Mouse (Mus musculus): ENCODE measurements around the gene Grk4.
"Not testable (repeated sequence)": the region's sequence is repeated elsewhere in the genome, so short reads cannot be mapped to it uniquely, and the experiment has no call there.

Gene Grk4

GRCm38 (mm10) chr5:34695521-34695920 is 35.3 kb downstream of the Grk4 start:
- in situ Hi-C loops (cut with MboI, MseI), result no loop called here

DNA sequence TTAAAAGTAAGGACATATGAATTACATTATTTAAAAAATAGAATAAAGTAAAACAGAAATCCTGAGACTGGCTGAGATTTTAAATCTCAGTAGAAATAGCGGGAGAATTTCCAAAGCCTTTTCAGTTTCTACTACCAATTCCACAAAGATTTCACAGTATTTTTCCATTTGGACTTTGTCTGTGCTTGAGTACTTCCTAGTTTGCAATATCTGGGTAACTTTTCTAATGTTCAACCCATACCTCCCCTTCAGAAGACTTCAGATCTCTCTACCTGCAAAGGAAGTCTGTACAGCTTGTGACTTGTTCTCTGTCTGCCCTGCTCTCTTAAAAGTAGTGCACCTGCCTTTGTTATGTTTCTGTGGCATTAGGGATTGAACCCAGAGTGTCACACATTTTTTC is 48.3 kb downstream of the Grk4 start:
- in situ Hi-C loops (cut with MboI, MseI), result no loop called here

DNA sequence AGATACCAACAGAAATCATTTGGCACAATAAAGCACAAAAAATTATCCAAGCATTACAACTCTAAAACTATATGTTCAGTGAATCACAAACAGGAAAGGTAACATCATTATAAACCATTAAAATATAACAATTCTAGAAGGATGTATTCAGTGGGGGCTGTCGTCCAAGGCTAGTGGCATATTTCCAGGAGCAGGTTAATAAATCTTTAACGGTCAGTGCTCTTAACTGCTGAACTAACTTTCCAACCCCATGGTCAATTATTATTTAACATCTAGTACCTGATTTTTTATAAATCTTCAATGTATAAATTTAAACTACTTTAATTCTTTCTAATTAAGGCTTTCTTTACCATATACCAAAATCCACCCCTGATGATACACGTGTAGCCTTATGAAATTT is 54.2 kb downstream of the Grk4 start:
- in situ Hi-C loops (cut with MboI, MseI), result not testable (repeated sequence)

- in situ Hi-C loops (cut with MboI, MseI), result loop anchor here (5.0 kb wide), 1 partner anchor 67 kb away; no protein-coding TSS in a partner anchor
Measured at GRCm38 (mm10) chr5:34714816-34715215, 54.6 kb downstream of the Grk4 start.

DNA sequence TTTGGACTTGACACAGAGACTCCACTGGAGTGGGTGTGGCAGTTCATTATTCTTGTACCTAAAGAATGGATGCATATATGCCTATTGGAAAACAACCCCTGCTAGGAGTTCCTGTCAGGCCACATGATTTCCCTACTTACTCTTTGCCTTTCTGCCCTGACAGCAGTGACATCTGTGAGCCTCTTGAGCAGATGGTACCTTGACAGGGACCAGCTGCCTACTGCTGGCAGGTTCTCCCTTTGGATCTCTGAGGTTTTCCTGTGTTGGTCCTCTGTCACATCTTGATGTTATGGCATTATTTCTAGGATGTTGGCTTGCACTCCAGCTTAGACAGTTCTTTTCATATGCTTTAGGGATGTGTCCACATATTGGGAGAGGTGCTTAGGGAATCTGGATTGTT is 69.0 kb downstream of the Grk4 start:
- in situ Hi-C loops (cut with MboI, MseI), result loop anchor here (25.0 kb wide), 1 partner anchor 1192 kb away; no protein-coding TSS in a partner anchor

DNA sequence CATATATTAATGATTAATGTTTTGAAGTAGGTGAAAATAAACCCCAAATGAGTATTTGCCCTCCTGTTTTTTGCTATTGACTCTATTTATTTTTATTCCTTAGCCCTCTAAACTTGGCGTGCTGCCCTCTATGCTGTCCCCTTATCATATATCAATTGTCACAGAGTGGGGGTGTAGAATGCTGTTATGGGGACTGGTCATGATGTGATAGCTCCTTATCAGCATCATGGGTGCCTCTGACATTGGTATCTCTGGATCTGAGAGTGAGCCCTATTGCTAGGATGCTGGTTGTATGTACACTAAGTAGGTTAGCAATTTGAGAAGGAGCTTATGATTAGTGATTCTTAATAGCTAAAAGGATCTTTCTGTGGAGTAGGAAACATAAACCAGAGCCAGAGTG is 70.1 kb downstream of the Grk4 start:
- in situ Hi-C loops (cut with MboI, MseI), result loop anchor here (25.0 kb wide), 1 partner anchor 1193 kb away; no protein-coding TSS in a partner anchor

DNA sequence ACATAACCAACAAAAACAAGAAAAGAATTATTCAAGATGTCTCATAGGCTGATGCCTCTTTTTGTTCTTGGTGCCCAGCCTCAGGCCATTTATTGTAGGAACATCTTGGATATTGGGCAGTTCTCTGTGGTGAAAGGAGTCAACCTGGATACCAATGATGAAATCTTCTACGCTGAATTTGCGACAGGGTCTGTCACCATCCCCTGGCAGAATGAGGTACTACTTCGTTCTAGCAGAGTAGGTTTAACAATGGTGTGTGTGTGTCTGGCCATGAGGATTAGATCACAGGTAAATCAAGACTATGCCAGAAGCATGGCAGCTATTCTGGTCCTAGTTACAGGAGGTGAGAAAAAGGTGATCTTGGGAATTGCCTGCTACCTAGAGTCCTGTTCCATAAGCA is 91.3 kb downstream of the Grk4 start:
- in situ Hi-C loops (cut with MboI, MseI), result no loop called here

DNA sequence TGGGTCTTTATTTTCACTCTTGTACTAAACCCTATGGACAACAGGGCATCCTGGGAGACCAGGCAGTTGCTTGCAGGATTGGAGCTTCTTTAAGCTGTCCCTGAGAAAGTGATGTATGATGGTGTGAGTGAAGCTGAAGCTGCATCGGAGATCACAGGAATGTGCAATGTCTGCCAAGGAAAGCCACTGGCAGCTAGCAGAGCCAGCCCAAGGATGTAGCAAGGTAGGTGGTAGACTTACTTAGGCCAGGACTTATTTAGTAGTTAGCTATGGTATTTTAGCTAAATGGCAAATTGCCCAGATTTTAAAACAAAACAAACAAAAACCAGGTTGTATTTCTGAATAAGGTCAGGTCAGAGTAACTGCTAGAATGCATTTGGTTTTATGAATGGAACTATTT is 98.6 kb downstream of the Grk4 start:
- in situ Hi-C loops (cut with MboI, MseI), result no loop called here

DNA sequence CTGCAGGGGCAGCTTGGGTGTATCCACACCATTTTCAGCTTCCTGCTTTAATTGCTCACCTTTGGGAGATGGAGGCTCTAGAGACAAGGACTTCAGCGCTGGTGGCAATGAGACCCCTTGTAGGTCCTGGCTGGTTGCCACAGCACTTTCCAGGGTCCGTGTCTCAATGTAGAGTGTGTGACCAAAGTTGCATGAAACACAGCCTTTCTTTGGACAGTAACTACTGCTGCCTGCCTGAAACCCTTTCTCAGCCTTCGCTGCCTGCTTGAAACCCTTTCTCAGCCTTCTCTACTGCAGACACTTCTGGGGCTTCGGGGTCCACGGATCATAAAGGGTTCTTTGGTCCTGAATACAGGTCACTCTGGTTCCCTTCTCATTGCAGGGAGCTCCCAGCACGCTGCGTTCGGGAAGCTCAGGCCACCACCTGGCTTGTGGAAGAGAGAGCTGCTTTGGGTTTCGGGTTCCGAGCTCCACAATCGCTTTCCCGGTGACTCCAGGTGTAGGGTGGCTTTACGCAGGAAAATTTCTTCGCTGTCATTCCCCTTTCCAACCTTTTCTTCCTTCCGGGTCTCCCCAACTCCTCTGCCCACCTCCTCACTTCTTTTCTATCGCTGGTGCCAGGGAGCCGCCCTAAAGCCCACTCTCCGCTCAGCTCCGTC is 100.8 kb downstream of the Grk4 start:
- in situ Hi-C loops (cut with MboI, MseI), result loop anchor here (5.0 kb wide), 1 partner anchor 239 kb away; no protein-coding TSS in a partner anchor

DNA sequence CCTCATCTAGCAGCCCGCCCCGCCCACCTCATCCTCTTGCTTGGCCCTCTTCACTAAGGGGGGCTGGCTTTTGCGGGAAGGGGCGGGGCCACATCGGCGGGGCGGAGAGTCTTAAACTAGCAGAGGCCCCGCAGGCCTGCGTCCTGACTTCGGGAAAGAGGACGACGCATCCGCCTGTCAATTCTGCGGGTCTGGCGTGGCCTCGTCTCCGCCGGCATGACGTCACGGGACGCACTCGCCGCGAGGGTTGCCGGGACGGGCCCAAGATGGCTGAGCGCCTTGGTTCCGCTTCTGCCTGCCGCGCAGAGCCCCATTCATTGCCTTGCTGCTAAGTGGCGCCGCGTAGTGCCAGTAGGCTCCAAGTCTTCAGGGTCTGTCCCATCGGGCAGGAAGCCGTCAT is 101.3 kb downstream of the Grk4 start, which contains the start of gene Htt:
Gene Htt (plus strand): TSS at position 232 of the 400 bp plus-strand sequence.
- in situ Hi-C loops (cut with MboI, MseI), result loop anchor here (5.0 kb wide), 1 partner anchor 239 kb away; no protein-coding TSS in a partner anchor

GRCm38 (mm10) chr5:34761934-34762611 is 101.9 kb downstream of the Grk4 start:
- in situ Hi-C loops (cut with MboI, MseI), result loop anchor here (5.0 kb wide), 1 partner anchor 240 kb away; no protein-coding TSS in a partner anchor

DNA sequence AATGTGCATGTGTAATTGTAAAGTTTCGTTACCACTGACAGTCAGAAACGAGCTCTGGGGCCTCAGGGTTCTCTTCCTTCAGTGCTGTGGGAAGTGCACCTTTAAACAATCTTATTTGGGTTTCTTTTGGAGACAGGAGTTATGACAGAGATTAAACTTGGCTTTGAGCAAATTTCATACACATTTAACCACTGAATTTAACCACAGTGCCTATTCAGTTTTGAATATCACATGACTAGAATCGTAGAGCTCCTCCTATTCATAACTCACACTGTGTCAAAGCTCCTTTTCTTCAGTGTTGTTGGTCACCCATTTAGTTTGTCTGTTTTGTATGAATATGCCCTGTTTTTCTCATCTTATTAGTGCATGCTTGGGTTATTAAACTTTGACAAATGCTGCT is 111.6 kb downstream of the Grk4 start:
- in situ Hi-C loops (cut with MboI, MseI), result no loop called here

DNA sequence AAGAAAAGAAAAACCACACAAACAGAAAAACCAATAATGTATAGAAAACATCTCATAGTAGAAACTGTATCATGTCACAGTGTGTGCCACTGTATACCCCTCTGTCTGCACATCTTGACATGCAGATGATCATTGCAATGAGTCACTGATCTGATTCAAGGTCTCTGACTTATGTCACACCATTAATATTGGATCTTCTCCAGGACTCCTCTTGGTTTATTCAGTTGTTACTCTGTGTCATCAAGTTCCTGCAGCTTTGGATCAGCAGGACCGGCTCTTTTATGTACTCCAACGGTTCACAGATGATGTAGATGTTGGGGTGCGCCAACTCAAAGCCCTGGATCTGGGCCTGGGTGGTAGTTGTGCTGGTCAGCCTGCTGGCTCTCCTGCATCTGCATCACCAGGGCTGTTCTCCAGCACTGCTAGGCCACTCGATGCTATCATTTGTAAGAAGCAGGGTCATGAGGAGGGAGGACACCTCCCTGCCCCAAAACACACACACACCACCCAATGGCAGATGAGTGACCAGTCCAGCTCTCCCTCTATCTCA is 112.6 kb downstream of the Grk4 start:
- in situ Hi-C loops (cut with MboI, MseI), result no loop called here

DNA sequence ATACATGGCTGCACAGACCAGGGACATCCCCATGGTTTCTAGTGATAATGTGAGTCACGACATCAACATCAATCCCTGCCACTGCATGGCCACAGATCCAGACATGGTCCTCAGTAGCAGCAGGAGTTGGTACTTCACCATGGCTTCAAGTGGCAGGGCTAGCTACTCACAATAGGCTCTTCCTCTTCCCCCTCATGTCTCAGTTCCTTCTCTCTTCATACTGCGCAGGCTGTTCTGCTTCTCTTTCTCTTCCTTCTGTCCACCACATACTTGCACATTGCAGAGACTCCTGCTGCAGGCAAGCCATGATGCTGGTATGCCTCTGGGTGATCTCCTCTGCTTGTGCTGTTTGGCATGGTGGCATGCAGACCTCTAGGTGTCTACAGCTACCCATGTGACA is 113.2 kb downstream of the Grk4 start:
- in situ Hi-C loops (cut with MboI, MseI), result no loop called here

- in situ Hi-C loops (cut with MboI, MseI), result no loop called here
Measured at GRCm38 (mm10) chr5:34785027-34785426, 124.8 kb downstream of the Grk4 start.

DNA sequence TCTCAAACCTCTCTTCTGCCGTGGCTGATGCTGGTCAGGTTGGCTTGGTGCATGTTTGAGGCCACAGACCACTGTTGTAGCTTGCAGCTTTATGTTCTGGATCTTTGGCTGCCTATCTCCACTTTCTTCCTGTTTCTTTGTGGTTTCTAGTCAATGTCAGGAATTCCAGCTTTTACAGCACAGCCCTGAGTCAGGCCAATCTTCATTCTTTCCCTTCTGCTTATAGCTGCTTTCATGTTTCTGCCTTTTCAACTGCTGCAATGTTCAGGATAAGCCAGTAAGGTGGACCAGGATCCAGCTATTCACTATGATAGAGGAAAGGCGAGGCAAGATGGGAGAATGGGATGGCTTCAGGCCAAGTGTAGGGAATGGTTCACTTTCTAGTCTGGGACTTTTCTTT is 131.0 kb downstream of the Grk4 start:
- in situ Hi-C loops (cut with MboI, MseI), result no loop called here

DNA sequence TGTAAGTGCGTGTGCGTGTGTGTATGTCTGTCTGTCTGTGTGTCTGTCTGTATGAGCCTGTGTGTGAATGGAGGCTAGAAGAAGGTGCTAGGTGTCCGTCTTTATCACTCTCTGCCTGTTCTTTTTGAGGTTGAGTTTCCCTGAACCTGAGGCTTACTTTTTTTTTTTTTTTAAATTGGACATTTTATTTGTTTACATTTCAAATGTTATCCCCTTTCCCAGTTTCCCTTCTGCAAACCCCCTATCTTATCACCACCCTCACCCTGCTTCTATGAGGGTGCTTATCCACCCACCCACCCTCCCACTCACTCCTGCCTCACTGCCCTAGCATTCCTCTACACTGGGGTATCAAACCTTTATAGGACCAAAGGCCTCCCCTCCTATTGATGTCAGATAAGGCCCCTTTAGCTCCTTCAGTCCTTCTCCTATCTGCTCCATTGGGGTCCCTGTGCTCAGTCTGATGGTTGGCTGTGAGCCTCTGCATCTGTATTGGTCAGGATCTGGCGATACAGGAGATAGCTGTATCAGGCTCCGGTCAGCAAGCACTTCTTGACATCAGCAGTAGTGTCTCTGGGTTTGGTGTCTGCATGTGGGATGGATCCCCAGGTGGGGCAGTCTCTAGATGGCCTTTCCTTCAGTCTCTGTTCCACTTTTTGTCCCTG is 140.2 kb downstream of the Grk4 start:
- in situ Hi-C loops (cut with MboI, MseI), result no loop called here
